Mouse (Mus musculus): ENCODE results near the gene Ubxn11.
"Not testable (repeated sequence)": the region's sequence is repeated elsewhere in the genome, so short reads cannot be mapped to it uniquely, and the experiment has no call there.

Gene Ubxn11

DNA sequence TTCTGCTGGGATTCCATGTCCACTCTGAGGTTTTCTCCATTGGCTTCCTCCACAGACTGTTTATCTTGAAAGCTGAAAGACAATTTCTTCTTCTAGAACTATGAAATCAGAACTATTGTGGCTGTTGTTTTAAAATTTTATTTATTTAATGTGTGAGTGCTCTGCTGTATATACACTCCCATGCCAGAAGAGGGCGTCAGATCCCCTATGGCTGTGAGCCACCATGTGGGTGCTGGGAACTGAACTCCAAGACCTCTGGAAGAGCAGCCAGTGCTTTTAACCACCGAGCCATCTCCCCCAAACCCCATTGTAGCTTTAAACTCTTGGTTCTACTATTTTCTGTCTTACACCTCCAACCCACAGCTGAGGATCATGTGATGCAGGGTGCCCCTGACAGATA, 36.5 kb downstream of the Ubxn11 start:
- peak; percentile 57 for DNase-seq (ENCODE audit: low read depth, low spot score)

DNA sequence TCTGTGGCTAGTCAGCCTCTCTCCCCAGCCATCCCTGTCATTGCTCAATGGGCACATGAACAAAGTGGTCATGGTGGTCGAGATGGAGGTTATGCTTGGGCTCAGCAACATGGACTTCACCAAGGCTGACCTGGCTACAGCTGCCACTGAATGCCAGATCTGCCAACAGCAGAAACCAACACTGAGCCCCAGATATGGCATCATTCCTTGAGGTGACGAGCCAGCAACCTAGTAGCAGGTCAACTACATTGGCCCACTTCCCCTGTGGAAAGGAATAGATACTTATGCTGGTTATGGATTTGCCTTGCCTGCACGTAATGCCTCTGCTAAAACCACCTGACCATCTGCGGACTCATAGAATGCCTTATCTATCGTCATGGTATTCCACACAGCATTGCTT, 41.9 kb downstream of the Ubxn11 start:
- not testable (repeated sequence) for DNase-seq (ENCODE audit: low read depth, low spot score)

DNA sequence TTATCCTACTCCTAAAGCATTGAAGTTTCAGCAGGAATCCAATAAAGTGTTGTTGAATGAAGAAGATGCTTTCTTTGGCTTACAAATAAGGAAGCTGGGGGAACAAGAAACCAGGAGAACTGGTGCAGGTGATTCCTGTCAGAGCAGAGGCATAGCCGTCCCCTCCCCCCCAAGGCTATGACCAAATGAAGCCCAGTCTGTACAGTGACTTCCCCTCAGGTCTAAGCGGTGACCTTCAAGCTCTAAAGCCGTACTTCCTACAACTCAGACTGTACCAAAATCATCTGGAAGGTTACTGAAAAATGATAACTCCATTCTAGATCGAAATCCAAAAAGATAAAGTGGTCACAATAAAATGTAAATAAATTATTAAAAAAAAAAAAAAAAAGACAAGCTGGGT, 47.0 kb downstream of the Ubxn11 start:
- no peak for DNase-seq (ENCODE audit: low read depth, low spot score)

DNA sequence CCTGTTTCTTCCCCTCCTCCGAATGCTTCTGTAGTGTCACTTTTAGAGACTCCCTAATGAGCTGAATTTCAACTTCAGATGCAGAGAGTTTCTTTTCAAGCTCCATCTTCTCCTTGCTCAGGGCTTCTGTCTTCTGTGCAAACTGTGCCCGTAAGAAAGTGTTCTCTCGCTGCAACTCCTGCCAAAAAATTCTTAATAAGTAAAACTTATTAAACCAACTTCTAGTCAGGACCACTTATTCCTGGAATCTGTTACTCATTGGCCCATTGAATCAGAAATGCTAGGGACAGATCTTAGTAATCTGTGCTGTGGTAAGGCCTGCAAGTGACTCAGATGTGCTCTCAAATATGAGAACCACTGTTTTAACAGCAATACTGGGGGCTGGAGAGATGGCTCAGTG, 49.7 kb downstream of the Ubxn11 start:
- DNase-seq (ENCODE audit: low read depth, low spot score): no peak

DNA sequence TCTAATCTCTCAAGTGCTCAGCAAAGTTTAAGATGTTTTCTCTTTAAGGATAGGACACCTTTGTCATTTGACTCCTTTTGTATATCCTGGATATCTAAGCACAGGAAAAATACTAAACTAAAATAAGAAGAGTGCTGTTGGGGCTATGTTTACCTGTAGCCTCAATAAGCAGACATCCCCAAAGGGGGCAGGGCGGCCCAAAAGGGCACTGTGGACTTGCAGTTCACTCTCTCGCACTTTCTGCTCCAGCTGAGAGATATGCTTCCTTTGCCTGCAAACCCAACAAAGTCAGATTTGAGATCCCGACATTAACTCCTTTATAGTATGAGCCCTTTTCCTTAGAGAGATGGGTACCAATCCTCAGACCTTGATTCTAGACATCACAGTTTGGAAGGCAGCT, 51.3 kb downstream of the Ubxn11 start:
- no peak for DNase-seq (ENCODE audit: low read depth, low spot score)

DNA sequence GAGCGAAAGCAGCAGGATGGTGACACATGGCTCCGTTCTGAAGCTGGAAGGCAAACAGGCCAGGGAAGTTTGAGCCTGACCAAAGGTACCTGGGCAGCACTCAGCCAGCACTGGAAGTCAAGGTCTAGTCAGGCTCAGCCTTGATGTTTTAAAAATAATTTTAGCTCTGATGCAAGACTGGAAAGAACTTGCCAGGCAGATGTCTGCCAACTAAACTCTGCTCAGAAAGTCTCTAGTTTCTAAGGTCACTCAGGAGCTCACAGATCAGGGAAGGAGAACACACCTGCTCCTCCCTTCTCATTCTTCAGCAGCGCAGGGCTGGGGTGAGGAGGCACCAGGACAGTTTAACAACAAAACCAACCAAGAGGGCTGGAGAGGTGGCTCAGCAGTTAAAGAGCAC, 52.0 kb downstream of the Ubxn11 start:
- no peak for DNase-seq (ENCODE audit: low read depth, low spot score)

DNA sequence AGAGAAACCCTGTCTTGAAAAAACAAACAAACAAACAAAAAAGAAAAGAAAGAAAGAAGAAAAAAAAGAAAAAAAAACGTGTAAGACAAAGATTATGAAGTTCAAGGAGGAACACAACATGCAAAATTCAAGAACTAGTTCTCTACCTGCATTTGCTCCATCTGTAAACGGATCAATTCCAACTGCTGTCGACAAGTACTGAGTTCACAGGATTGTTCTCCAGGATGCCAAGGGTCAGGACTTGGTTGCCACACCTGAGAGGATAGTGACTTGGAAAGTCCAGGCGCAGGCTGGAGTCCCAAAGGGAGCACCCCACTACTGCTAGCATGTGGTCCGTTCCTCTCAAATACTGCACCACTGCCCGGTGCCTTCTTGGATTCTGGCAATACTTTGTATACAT, 53.2 kb downstream of the Ubxn11 start:
- DNase-seq (ENCODE audit: low read depth, low spot score): no peak

DNA sequence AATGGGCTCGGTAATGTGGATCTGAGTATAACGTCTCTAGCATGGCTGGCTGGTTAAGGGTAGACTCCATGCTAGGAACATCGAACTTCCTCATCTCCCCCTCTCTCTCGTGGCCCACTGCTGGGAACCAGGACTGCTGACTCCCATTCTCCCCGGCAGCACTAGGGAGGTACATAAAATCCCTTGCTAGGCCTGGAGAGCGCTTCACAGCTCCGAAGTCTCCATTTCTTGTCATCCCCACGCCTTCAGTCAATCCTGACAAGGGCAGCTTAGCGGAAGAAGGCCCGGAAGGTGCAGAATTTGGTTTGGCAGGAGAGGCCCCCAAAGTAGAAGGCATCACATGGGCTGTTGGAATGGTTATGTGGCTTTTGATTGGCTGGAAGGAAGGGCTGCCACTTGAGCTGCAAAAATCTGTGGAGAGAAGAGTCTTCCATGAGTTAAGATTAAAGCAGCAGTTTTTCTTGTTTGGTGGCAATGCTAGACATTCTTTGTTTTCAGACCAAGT, 53.6 kb downstream of the Ubxn11 start:
- no peak for DNase-seq (ENCODE audit: low read depth, low spot score)

DNA sequence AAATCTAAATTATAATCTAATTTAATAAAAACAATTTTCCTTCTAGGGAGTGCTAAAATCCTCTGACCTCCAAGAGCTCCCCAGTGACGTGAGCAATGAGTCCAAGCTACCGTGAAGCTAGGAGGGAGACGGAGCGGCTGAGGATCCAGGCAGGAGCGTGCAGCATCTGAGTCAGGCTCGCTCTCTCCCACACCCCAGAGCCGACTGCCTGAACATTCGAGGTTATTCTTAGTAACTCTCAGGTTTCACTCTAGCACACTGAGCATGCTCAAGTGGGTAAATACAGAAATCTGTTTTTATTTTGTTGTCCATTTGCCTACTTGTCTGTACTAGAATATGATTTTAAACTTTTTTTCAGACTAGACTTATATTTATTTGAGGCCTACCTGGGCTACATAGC, 54.4 kb downstream of the Ubxn11 start:
- no peak for DNase-seq (ENCODE audit: low read depth, low spot score)

DNA sequence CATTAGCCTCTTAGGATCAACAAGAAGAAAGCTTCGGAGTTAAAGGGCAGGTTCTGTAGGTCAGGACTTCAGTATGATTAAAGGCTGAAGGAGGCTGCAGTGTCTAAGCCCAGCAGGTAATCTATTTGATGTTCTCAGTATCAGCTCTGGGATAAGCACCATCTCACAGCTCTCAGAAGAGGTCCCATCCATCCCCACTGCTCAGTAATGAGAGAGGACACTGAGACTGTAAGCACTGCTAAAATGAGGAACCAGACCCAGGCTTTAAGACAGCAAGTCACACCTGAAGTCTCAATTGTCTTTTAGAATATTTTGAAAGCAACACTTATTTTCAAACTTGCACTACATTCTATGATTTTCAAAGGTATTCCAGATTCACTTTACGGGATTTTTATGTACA, 55.2 kb downstream of the Ubxn11 start:
- DNase-seq (ENCODE audit: low read depth, low spot score): no peak

DNA sequence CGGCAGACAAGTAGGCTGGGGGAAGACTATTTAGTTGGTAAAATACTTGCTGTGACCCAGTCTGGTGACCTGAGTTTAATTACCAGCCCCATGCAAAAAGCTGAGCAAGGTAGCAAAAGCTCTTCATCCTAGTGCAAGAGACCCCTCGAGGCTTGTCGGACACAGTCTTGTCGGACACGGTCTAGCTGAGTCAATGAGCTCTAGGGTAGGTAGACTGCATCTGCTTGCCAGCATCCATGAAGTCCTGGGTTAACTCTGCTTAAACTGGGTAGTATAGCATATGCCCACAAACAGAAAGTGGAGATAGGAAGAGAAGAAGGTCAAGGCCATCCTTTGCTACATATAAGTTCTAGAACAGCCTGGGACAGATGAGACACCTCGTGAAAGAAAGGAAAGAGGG, 56.4 kb downstream of the Ubxn11 start:
- no peak for DNase-seq (ENCODE audit: low read depth, low spot score)

DNA sequence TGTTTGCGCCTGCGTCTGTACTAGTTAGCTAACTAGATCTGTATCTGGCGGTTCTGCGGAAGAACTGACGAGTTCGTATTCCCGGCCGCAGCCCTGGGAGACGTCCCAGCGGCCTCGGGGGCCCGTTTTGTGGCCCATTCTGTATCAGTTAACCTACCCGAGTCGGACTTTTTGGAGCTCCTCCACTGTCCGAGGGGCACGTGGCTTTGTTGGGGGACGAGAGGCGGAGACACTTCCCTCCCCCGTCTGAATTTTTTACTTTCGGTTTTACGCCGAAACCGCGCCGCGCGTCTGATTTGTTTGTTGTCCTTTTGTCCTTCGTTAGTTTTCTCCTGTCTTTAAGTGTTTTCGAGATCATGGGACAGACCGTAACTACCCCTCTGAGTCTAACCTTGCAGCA, 57.7 kb downstream of the Ubxn11 start:
- DNase-seq (ENCODE audit: low read depth, low spot score): not testable (repeated sequence)

DNA sequence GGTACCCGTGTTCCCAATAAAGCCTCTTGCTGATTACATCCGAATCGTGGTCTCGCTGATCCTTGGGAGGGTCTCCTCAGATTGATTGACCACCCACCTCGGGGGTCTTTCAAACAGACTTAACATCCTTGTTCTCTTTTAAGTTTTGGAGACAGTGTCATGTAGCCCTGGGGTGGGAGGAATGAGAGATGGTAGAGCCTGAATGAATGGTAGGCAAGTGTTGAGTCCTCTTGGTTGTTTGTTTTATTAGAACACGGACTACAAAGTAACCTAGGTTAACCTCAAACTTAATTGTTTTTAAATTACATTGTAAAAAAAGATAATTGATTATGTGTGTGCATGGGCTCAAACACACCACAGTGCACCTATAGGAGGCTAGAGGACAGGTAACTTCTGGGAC, 62.2 kb downstream of the Ubxn11 start:
- DNase-seq (ENCODE audit: low read depth, low spot score): no peak

DNA sequence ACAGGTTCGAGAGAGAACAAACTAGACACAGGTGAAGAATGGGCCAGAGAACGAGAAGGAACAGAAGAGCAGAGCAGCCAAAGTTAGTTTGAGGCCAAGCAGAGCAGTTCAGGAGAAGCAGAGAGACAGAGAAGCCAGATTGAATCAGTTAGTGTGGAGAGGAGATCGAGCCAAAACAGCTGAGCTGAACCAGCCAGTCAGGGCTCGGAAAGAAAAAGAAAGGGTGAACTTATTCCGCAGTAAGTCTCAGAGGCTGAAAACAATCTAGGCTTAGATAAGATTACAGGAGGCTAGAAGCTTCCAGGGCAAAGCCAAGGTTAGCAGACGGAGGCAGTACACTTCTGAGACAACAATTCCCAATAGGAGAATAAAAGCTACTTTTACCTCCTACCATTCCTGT, 62.7 kb downstream of the Ubxn11 start:
- DNase-seq (ENCODE audit: low read depth, low spot score): no peak

DNA sequence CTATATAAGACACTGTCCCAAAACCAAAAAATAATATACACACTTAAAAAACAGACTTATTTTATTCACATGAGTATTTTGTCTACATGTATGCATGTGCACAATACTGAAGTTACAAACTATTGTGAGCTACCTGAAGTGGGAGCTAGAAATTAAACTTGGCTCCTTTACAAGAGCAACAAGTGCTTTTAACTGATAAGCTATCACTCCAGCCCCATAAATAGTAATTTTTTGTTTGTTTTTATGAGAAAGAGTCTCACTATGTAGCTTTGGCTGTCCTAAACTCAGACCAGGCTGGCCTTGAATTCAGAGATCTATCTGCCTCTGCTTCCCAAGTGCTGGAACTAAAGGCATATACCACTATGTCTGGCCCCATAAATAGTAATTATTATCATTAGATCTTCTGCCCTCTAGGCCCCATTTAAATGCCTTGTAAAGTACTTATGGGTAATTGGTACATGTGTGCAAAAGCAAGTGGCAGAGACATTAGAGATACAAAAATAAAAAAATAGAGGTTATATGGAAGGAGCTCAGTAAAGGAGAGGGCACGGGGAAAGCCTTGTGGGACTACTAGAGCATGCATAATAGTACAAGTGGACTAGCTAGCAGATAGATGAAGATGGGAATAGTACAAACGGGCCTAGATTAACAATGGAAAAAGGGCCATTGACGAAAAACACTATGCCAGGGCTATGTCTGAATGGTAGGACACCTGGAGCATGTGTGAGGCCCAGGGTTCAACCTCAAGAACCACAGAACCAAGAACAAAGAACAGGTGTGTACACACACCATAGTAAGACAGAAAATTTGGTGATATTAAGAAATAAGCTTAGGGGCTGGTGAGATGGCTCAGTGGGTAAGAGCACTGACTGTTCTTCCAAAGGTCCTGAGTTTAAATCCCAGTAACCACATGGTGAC, 63.4 kb downstream of the Ubxn11 start:
- DNase-seq (ENCODE audit: low read depth, low spot score): no peak

DNA sequence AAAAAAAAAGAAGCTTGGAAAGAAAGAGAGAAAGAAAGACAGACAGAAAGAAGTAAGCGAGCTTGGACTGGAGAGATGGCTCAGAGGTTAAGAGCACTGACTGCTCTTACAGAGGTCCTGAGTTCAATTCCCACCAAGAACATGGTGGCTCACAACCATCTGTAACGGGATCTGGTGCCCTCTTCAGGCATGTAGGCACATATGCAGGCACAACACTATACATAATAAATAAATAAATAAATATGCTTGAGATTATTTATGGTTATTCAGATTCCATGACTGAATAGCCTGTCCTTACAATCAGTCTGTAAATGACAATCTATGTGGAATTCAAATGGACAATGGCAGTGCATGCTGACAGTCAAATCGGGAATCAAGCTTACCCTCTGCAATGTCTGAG, 64.5 kb downstream of the Ubxn11 start:
- no peak for DNase-seq (ENCODE audit: low read depth, low spot score)

DNA sequence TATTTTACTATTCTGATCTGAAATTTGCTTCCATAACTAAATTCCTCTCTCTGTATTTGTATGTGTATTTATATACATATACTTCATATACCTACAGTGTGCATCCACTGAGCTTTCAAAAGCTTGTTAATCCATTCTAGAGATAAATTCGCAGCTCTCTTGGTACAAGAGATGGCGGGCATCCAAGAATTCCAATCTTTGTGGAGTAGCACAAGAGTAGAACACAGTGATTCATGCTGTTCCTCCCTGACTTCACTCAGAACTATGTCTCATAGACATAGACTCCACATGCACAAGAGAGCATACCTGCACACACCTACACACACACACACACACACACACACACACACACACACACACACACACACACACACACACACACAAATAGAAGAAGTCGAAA, 70.0 kb downstream of the Ubxn11 start:
- DNase-seq (ENCODE audit: low read depth, low spot score): no peak

Data from ES-CJ7 (cell line).